8 mouse cellular contexts compared by ENCODE assay signal in the genomic region with DNA sequence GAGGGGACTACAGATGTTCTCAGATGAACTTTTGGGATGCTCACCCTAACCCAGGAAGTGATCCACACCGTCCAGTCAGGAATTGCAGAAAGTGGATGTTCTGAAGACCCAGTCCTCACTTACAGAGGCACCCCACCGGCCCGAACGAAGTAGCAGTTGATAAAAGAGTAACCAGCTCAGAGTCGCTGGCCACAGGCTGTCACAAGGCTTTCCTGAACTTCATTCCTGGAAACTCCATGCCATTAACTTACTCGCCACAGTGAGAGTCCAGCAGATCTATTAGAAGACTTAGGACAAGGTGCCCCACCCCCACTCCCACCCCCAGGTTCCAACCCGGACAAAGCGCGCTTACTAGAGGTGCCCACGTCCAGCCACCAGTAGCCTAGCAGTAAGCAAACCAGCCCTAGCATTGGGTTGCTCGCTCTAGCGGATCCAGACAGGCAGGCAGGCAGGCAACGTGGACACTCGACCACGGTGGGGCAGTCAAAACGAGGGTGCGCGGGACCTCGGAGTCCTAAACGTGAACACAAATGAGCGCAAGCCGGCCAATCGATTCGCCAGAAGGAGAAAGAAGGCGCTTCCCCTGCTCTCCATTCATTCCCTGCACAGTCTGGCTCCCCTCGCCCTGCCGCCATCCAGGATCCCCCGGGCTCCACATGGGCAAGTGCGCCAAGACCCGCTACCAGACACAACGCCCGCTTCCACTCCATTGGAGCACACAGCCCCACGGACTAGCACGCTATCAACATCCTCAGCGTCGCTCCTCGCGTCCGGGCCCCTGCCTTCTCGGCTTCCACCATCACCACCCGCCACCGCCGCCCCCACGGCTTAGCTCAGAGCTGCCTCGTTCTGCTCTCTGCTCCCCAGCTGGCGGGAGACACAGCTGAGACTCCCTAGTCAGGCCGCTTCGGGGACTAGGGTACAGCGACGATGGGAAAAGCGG. TPM values are rescaled to one million over a fixed set of nuclear protein-coding genes. Genes with fewer than 3 reads are reported as not detected.
DNase-seq lines count a peak whose midpoint lies in the region; ATAC-seq and TF ChIP-seq lines count a peak whose summit lies in the region.

No protein-coding gene starts in this region.

- peak overlapping the region; percentile 89 for H3K27ac ChIP-seq in hindbrain, embryonic 15.5 days (replicated peaks)
- peak overlapping the region; percentile 95 for H3K27ac ChIP-seq in left cerebral cortex, adult 2 months
- H3K27ac ChIP-seq in macrophage = no peak overlapping the region

- H3K36me3 ChIP-seq in hindbrain, embryonic 15.5 days = no peaks in the 10 kb centered on the region
- no peaks in the 10 kb centered on the region for H3K36me3 ChIP-seq in macrophage (ENCODE audit: inconsistent target)

- DNase-seq in WW6 (ENCODE audit: low read depth, low spot score) = peak; percentile 39
- peak; percentile 80 to 85 for DNase-seq in cerebellum, postnatal 36 days
- DNase-seq in gastrocnemius, adult 18-20 months (ENCODE audit: low spot score) = peak; percentile 74
- peak; percentile 59 to 64 for DNase-seq in left cerebral cortex, adult 2 months (ENCODE audit: extremely low spot score in 1 of 2, low spot score in 2 of 2)
- peak; percentile 75 for DNase-seq in right cerebral cortex, adult 18-20 months
- peak; percentile 75 for DNase-seq in urinary bladder, postnatal 14 days (ENCODE audit: low spot score)

- H3K9ac ChIP-seq in hindbrain, embryonic 15.5 days = peak overlapping the region; percentile 77

- no peaks in the 10 kb centered on the region for H3K79me2 ChIP-seq in macrophage (ENCODE audit: inconsistent target)

- intact Hi-C loops in left cerebral cortex, adult 2 months (cut with DNase I) = loop anchor here (1.0 to 5.0 kb wide), 5 partner anchors 63 to 237 kb away; no protein-coding TSS in a partner anchor

- ATAC-seq in hindbrain, embryonic 15.5 days (ENCODE audit: low FRiP score, low read depth) = peak; percentile 82

- no peaks in the 10 kb centered on the region for H3K9me3 ChIP-seq in hindbrain, embryonic 15.5 days

- peak overlapping the region; percentile 83 for H3K4me3 ChIP-seq in hindbrain, embryonic 15.5 days
- peak overlapping the region; percentile 76 for H3K4me3 ChIP-seq in left cerebral cortex, adult 2 months
- H3K4me3 ChIP-seq in macrophage (ENCODE audit: inconsistent target) = peak overlapping the region; percentile 18; the same call in 1 of the 2 replicates

- 1% methylated on average over 51 of the region's 51 CpGs for WGBS in hindbrain, embryonic 15.5 days
- 5% methylated on average over 51 of the region's 51 CpGs for WGBS in macrophage (ENCODE audit: missing documents)

- H3K27me3 ChIP-seq in hindbrain, embryonic 15.5 days = no peaks in the 10 kb centered on the region

- H3K4me1 ChIP-seq in hindbrain, embryonic 15.5 days (replicated peaks) = peaks cover 40% of the 10 kb centered on the region

- H3K4me2 ChIP-seq in hindbrain, embryonic 15.5 days = peak overlapping the region; percentile 97

- TF ChIP-seq CTCF in left cerebral cortex, adult 2 months (IDR thresholded peaks at IDR 0.05) = peak; percentile 37

RNA-seq across cellular contexts. Expression of gene Chst15, which starts 1.6 kb away (rescaled TPM):
- total RNA-seq in gastrocnemius, adult 18-20 months (2021) = 1 to 10 TPM; 1.6 to 2.0 TPM
- 22.3 and 27.0 TPM in 2 replicates for polyA plus RNA-seq in hindbrain, embryonic 15.5 days (2015; fragmentation: Nextera tagmentation; extraction: Ambion mirVana)
- 10 to 100 TPM; 43.0 to 44.6 TPM for total RNA-seq in left cerebral cortex, adult 2 months (2021)
- total RNA-seq in macrophage (2018; cell fraction: chromatin; rRNA removed) = 10 to 100 TPM in 7 of 26 experiments, 1 to 10 TPM in 19; 2.7 to 14.2 (median 7.9) TPM
- total RNA-seq in macrophage (2018; cell fraction: cytosol; rRNA removed) = 1 to 10 TPM; 1.8 to 5.4 (median 3.7) TPM
- 10 to 100 TPM in 7 of 26 experiments, 1 to 10 TPM in 19; 2.4 to 14.3 (median 8.3) TPM for total RNA-seq in macrophage (2018; cell fraction: nucleus; rRNA removed)
- 0.67 to 4.4 TPM (median 2.9 TPM) in 3 replicates for polyA plus RNA-seq in macrophage (2018)

Comparison
In these comparisons a context has a peak if more than half of its experiments do, and no peak if none do; other contexts are left out.
1. H3K4me3 ChIP-seq: peak in every context shown above with its lines; median percentile 83 in hindbrain, embryonic 15.5 days; 76 in left cerebral cortex, adult 2 months; 18 in macrophage.
2. RNA of gene Chst15, which starts 1.6 kb away (total RNA-seq): 43.0 to 44.6 TPM in left cerebral cortex, adult 2 months; 1.6 to 2.0 TPM in gastrocnemius, adult 18-20 months; every median in the first group is over 10 times any median in the second.
3. Peak in every context shown above with its lines, with median percentiles within 50 percentile points of each other: DNase-seq.